Mouse (Mus musculus) kidney, embryonic 16.5 days (tissue): Measurements from ENCODE around the gene St5. TPM values are rescaled to one million over a fixed set of nuclear protein-coding genes. Genes with fewer than 3 reads are reported as not detected.

Experiments used
- ATAC-seq: fragments of 200-750 bp; cut with Nextera tagmentation; 2 replicates; pipeline ENCODE4 v1.8.0; 2017; ENCODE audit warnings: moderate TSS enrichment; ENCODE audit not compliant: low FRiP score, low TSS enrichment
- H3K27ac ChIP-seq: fragments of 300-500 bp; sonication (generic); 2 replicates; pipeline ENCODE4 v1.5.1; 2014; ENCODE audit warnings: low read length
- H3K27me3 ChIP-seq: fragments of 300-500 bp; sonication (generic); 2 replicates; pipeline ENCODE4 v1.6.1; 2014; ENCODE audit warnings: low read length, control low read depth, mixed read lengths; ENCODE audit not compliant: insufficient read depth
- H3K36me3 ChIP-seq: fragments of 300-500 bp; sonication (generic); 2 replicates; pipeline ENCODE4 v1.6.1; 2014; ENCODE audit warnings: low read length, control low read depth, mixed read lengths; ENCODE audit not compliant: insufficient read depth
- H3K4me1 ChIP-seq: fragments of 300-500 bp; sonication (generic); 2 replicates; pipeline ENCODE4 v1.6.1; 2014; ENCODE audit warnings: low read length, control low read depth, mixed read lengths; ENCODE audit not compliant: insufficient read depth
- H3K4me2 ChIP-seq: fragments of 300-500 bp; sonication (generic); replicated peaks from 2 replicates; pipeline ENCODE4 v1.6.1; 2014; ENCODE audit warnings: low read depth, low read length
- H3K4me3 ChIP-seq: fragments of 300-500 bp; sonication (generic); 2 replicates; pipeline ENCODE4 v1.5.1; 2014; ENCODE audit warnings: mild to moderate bottlenecking, low read length
- H3K9ac ChIP-seq: fragments of 300-500 bp; sonication (generic); replicated peaks from 2 replicates; pipeline ENCODE4 v1.6.1; 2014; ENCODE audit warnings: low read length
- H3K9me3 ChIP-seq: fragments of 300-500 bp; sonication (generic); 2 replicates; pipeline ENCODE4 v1.6.1; 2016; ENCODE audit warnings: low read length, control low read depth
- WGBS: fragments of 180-500 bp; shearing (Covaris S2); extraction: QIAGEN DNeasy Blood & Tissue Kit; methylation state at CpG from one replicate; pipeline ENCODE4 v1.1.7; 2014; 5-methylcytosine and 5-hydroxymethylcytosine counted together
- polyA plus RNA-seq: library from polyadenylated mRNA; unstranded; fragments of >200 nt; fragmentation: Nextera tagmentation; extraction: Ambion mirVana; gene quantifications from 2 replicates; pipeline ENCODE4 v1.2.1, GENCODE M21; 2015

St5 gene
- polyA plus RNA-seq, 1 experiment from 2014 or later, result 38.0 TPM

DNA sequence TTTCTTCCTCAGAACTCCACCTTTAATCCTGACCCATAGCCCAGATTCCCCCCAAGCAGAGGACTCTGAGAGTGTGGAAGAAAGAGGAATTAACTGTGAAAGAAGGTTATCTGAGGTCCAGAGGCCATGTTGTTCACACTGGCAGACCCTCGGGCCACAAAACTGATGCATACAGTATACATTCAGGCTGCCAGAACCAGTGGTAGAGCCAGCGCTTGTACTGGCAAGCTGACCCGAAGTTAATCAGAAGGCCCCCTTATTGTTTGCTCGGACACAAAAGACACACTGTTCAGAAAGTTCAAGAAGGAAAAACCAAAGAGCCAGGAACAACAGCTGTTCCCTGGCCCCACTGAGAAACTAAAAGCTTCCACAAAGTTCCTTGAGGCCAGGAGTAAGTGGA, 88.5 kb downstream of the St5 start:
- whole genome bisulfite sequencing, result 58% methylated on average over 4 of the region's 4 CpGs
- Histone ChIP-seq H3K9me3 (no peaks in the 10 kb centered on the region), H3K4me3 (no peak overlapping the region; the same call in 1 of the 2 replicates), H3K4me1 (peaks cover 41% of the 10 kb centered on the region), H3K27me3 (no peaks in the 10 kb centered on the region), H3K27ac (peak overlapping the region; percentile 90), H3K36me3 (no peaks in the 10 kb centered on the region), H3K9ac (peak overlapping the region; percentile 63; the same call in 1 of the 2 replicates), H3K4me2 (peak overlapping the region; percentile 59)
- no peak for ATAC-seq

- ATAC-seq, result no peak
- Histone ChIP-seq H3K9ac (no peak overlapping the region), H3K27ac (peak overlapping the region; percentile 73; the same call in 1 of the 2 replicates), H3K27me3 (no peaks in the 10 kb centered on the region), H3K9me3 (no peaks in the 10 kb centered on the region), H3K4me1 (peaks cover 43% of the 10 kb centered on the region), H3K4me3 (no peak overlapping the region), H3K36me3 (no peaks in the 10 kb centered on the region), H3K4me2 (0 out of 2 replicates have a peak overlapping the region, but pooled peaks have one; percentile 29)
- WGBS, result 36% methylated on average over 5 of the region's 5 CpGs
Measured at GRCm38 (mm10) chr7:109613531-109614021, 89.8 kb downstream of the St5 start.

DNA sequence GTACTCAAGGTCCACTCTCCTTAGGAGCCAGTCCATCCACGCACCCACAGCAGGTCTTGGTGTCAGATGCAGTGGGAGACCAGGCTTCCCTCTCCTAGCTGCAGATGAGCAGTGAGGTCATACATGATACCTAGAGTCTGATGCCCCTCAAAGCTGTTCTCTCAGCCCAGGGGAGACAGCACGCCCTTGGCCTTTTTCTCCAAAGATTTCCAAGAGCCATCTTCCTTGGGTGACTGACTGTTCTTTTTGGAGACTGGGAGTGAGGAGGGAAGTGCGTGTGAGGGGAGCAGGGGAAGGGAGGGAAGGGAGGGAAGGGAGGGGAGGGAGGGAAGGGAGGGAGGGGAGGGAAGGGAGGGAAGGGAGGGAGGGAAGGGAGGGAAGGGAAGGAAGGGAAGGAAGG, 90.4 kb downstream of the St5 start:
- H3K27ac ChIP-seq, result no peak overlapping the region
- H3K4me2 ChIP-seq, result no peak overlapping the region
- H3K4me1 ChIP-seq, result peaks cover 45% of the 10 kb centered on the region
- no peak overlapping the region for H3K9ac ChIP-seq
- 93% methylated on average over 2 of the region's 3 CpGs for WGBS
- no peaks in the 10 kb centered on the region for H3K9me3 ChIP-seq
- no peak overlapping the region for H3K4me3 ChIP-seq
- H3K27me3 ChIP-seq, result no peaks in the 10 kb centered on the region
- no peaks in the 10 kb centered on the region for H3K36me3 ChIP-seq
- no peak for ATAC-seq

DNA sequence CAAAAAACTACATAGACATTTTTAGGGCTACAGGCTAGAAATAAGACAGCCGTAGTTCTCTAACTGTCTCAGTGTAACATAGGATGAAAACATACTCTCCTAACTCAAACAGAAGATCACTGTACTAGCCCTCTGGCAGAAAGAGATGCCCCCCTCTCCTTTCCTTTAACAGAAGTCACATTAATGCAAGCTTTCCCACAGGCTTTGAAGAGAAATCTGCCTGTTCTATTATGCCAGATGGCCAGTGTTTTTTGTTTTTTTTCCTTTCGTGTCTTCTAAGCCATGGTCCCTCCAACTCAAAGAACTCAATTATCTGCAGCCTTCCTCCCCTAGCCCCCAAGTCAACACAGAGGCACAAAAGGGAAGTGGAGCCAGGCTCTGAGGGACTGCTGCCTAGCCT, 90.9 kb downstream of the St5 start:
- WGBS, result 64% methylated on average over 2 of the region's 2 CpGs
- Histone ChIP-seq H3K27me3 (no peaks in the 10 kb centered on the region), H3K4me3 (no peak overlapping the region), H3K9me3 (no peaks in the 10 kb centered on the region), H3K36me3 (no peaks in the 10 kb centered on the region), H3K4me2 (no peak overlapping the region), H3K9ac (no peak overlapping the region), H3K27ac (no peak overlapping the region), H3K4me1 (peaks cover 46% of the 10 kb centered on the region)
- ATAC-seq, result no peak

DNA sequence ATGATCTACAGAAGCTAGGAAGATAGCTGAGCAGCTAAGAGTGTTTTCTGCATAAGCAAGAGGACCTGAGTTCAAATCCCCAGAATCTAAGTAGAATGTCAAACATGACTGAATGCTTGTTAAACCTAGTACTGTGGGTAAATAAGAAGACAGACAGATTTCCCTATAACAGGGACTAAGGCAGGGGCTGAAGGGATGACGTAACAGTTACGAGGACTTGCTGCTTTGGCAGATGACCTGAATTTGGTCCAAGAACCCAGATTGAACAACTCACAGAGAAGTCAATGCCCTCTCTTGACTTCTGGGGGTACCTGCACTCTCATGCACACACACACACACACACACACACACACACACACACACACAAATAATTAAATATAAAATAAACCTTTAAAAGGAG, 93.1 kb downstream of the St5 start:
- H3K9me3 ChIP-seq, result no peaks in the 10 kb centered on the region
- no peaks in the 10 kb centered on the region for H3K36me3 ChIP-seq
- no peak overlapping the region for H3K4me2 ChIP-seq
- WGBS, result 83% methylated on average over 2 of the region's 2 CpGs
- H3K4me1 ChIP-seq, result peaks cover 34% of the 10 kb centered on the region
- no peak overlapping the region for H3K9ac ChIP-seq
- no peaks in the 10 kb centered on the region for H3K27me3 ChIP-seq
- H3K4me3 ChIP-seq, result no peak overlapping the region
- ATAC-seq, result no peak
- no peak overlapping the region for H3K27ac ChIP-seq

GRCm38 (mm10) chr7:109609565-109610345, 93.7 kb downstream of the St5 start:
- Histone ChIP-seq H3K4me1 (peaks cover 28% of the 10 kb centered on the region), H3K27me3 (no peaks in the 10 kb centered on the region), H3K36me3 (no peaks in the 10 kb centered on the region), H3K9ac (no peak overlapping the region), H3K9me3 (no peaks in the 10 kb centered on the region), H3K4me2 (no peak overlapping the region), H3K27ac (no peak overlapping the region), H3K4me3 (no peak overlapping the region)
- ATAC-seq, result no peak
- WGBS, result 75% methylated on average over 6 of the region's 6 CpGs

DNA sequence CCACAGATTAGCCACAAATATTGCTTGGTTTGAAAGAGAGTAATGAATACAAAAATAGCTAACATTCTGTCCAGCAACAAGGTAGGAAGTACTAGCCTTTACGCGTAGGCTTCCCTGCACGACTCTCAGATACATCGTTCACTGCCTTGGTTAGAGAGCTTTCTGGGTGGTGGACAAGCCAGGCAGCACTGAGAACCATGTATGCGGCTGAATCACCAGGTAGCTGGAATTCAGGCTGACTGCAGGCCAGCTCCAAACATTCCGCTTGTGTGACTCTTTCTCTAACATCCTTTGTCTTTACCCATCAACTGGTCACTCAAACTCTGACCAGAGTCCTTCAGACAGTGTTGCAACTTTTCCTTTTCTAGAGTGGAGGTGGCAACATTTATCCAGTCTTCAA, 94.6 kb downstream of the St5 start:
- H3K36me3 ChIP-seq, result no peaks in the 10 kb centered on the region
- ATAC-seq, result no peak
- H3K4me2 ChIP-seq, result no peak overlapping the region
- no peak overlapping the region for H3K27ac ChIP-seq
- H3K4me3 ChIP-seq, result no peak overlapping the region
- H3K27me3 ChIP-seq, result no peaks in the 10 kb centered on the region
- no peaks in the 10 kb centered on the region for H3K9me3 ChIP-seq
- no peak overlapping the region for H3K9ac ChIP-seq
- H3K4me1 ChIP-seq, result peaks cover 20% of the 10 kb centered on the region
- WGBS, result 90% methylated on average over 6 of the region's 6 CpGs

- Histone ChIP-seq H3K27ac (no peak overlapping the region), H3K27me3 (no peaks in the 10 kb centered on the region), H3K4me3 (no peak overlapping the region), H3K9me3 (no peaks in the 10 kb centered on the region), H3K4me1 (peaks cover 22% of the 10 kb centered on the region), H3K9ac (no peak overlapping the region), H3K36me3 (no peaks in the 10 kb centered on the region), H3K4me2 (no peak overlapping the region)
- WGBS, result 62% methylated on average over 7 of the region's 7 CpGs
- no peak for ATAC-seq
Measured at GRCm38 (mm10) chr7:109606994-109607610, 96.3 kb downstream of the St5 start.

DNA sequence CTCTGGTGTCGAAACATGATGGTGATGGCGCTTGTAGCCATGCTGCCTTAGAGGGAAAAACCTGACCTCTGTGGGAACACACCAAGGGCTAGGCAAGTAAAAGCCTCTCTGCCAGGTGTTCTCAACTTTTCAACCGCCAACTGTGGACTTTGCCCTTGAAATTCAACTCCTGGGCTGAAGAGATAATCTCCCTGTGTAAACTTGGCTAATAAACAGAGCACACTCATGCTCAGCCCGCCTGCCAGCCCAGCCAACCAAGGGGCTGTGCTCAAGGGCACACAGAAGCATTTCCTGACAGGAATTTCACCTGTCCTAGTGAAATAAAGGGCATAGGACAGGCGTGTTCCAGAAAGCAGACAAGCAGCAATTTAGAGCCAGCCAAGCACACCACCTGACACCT, 100.8 kb downstream of the St5 start:
- no peak overlapping the region for H3K4me3 ChIP-seq

GRCm38 (mm10) chr7:109602022-109602421, 101.4 kb downstream of the St5 start:
- ATAC-seq, result no peak
- H3K27ac ChIP-seq, result peak overlapping the region; percentile 63; the same call in 1 of the 2 replicates
- H3K4me2 ChIP-seq, result no peak overlapping the region

More for the DNA sequence above, 100.8 kb downstream of the St5 start:
- no peaks in the 10 kb centered on the region for H3K9me3 ChIP-seq
- no peaks in the 10 kb centered on the region for H3K27me3 ChIP-seq
- H3K4me1 ChIP-seq, result peaks cover 21% of the 10 kb centered on the region
- 49% methylated on average over 5 of the region's 5 CpGs for WGBS
- H3K4me2 ChIP-seq, result no peak overlapping the region
- no peaks in the 10 kb centered on the region for H3K36me3 ChIP-seq
- H3K27ac ChIP-seq, result peak overlapping the region; percentile 63; the same call in 1 of the 2 replicates
- ATAC-seq, result peak; percentile 70
- H3K9ac ChIP-seq, result no peak overlapping the region

More at GRCm38 (mm10) chr7:109602022-109602421, 101.4 kb downstream of the St5 start:
- H3K27me3 ChIP-seq, result no peaks in the 10 kb centered on the region
- no peak overlapping the region for H3K9ac ChIP-seq
- H3K9me3 ChIP-seq, result no peaks in the 10 kb centered on the region
- H3K4me1 ChIP-seq, result peaks cover 19% of the 10 kb centered on the region
- H3K4me3 ChIP-seq, result no peak overlapping the region
- H3K36me3 ChIP-seq, result no peaks in the 10 kb centered on the region
